Mouse (Mus musculus): ENCODE results near the gene Snrk. TPM values are rescaled to one million over a fixed set of nuclear protein-coding genes. Genes with fewer than 3 reads are reported as not detected.

Gene Snrk
- polyA plus RNA-seq, 1 experiment = 20.3 TPM

- H3K27me3 ChIP-seq (ENCODE audit: control insufficient read depth, insufficient read depth, low read length, poor library complexity, severe bottlenecking) = no peaks in the 10 kb centered on the region
- H3K4me3 ChIP-seq (ENCODE audit: low read depth, low read length) = no peak overlapping the region
- no peak overlapping the region for H3K27ac ChIP-seq (ENCODE audit: insufficient read depth, low read length)
- TF ChIP-seq CTCF (IDR thresholded peaks at IDR 0.05; ENCODE audit: low read depth, low read length) (no peak), POLR2A (IDR thresholded peaks at IDR 0.05; ENCODE audit: insufficient read depth, low read length) (no peak), EP300 (IDR thresholded peaks at IDR 0.05; ENCODE audit: insufficient read depth, low read depth, low read length) (no peak)
- H3K9me3 ChIP-seq (replicated peaks; ENCODE audit: control insufficient read depth, insufficient read depth, low read length, poor library complexity, severe bottlenecking) = no peaks in the 10 kb centered on the region
- no peaks in the 10 kb centered on the region for H3K4me1 ChIP-seq (ENCODE audit: control insufficient read depth, insufficient read depth, low read length)
- H3K9ac ChIP-seq (ENCODE audit: low read depth, poor library complexity, severe bottlenecking) = no peak overlapping the region
- no peaks in the 10 kb centered on the region for H3K36me3 ChIP-seq (ENCODE audit: control insufficient read depth, insufficient read depth, low read length, poor library complexity, severe bottlenecking)
Measured at GRCm38 (mm10) chr9:122139236-122139635, 22.2 kb downstream of the Snrk start.

GRCm38 (mm10) chr9:122143219-122143618, 26.2 kb downstream of the Snrk start:
- Histone ChIP-seq H3K4me3 (ENCODE audit: low read depth, low read length) (no peak overlapping the region), H3K9ac (ENCODE audit: low read depth, poor library complexity, severe bottlenecking) (no peak overlapping the region), H3K36me3 (ENCODE audit: control insufficient read depth, insufficient read depth, low read length, poor library complexity, severe bottlenecking) (no peaks in the 10 kb centered on the region), H3K4me1 (ENCODE audit: control insufficient read depth, insufficient read depth, low read length) (no peaks in the 10 kb centered on the region), H3K27me3 (ENCODE audit: control insufficient read depth, insufficient read depth, low read length, poor library complexity, severe bottlenecking) (no peaks in the 10 kb centered on the region), H3K9me3 (replicated peaks; ENCODE audit: control insufficient read depth, insufficient read depth, low read length, poor library complexity, severe bottlenecking) (no peaks in the 10 kb centered on the region), H3K27ac (ENCODE audit: insufficient read depth, low read length) (no peak overlapping the region)
- TF ChIP-seq EP300 (IDR thresholded peaks at IDR 0.05; ENCODE audit: insufficient read depth, low read depth, low read length) = no peak
- TF ChIP-seq POLR2A (IDR thresholded peaks at IDR 0.05; ENCODE audit: insufficient read depth, low read length) = no peak
- TF ChIP-seq CTCF (IDR thresholded peaks at IDR 0.05; ENCODE audit: low read depth, low read length) = no peak

- Histone ChIP-seq H3K9me3 (replicated peaks; ENCODE audit: control insufficient read depth, insufficient read depth, low read length, poor library complexity, severe bottlenecking) (no peaks in the 10 kb centered on the region), H3K27ac (ENCODE audit: insufficient read depth, low read length) (no peak overlapping the region), H3K36me3 (ENCODE audit: control insufficient read depth, insufficient read depth, low read length, poor library complexity, severe bottlenecking) (no peaks in the 10 kb centered on the region), H3K27me3 (ENCODE audit: control insufficient read depth, insufficient read depth, low read length, poor library complexity, severe bottlenecking) (no peaks in the 10 kb centered on the region), H3K9ac (ENCODE audit: low read depth, poor library complexity, severe bottlenecking) (no peak overlapping the region), H3K4me1 (ENCODE audit: control insufficient read depth, insufficient read depth, low read length) (no peaks in the 10 kb centered on the region), H3K4me3 (ENCODE audit: low read depth, low read length) (no peak overlapping the region)
- TF ChIP-seq CTCF (IDR thresholded peaks at IDR 0.05; ENCODE audit: low read depth, low read length) = no peak
- no peak for TF ChIP-seq POLR2A (IDR thresholded peaks at IDR 0.05; ENCODE audit: insufficient read depth, low read length)
- no peak for TF ChIP-seq EP300 (IDR thresholded peaks at IDR 0.05; ENCODE audit: insufficient read depth, low read depth, low read length)
Measured at GRCm38 (mm10) chr9:122144776-122145175, 27.7 kb downstream of the Snrk start.

- Histone ChIP-seq H3K9ac (ENCODE audit: low read depth, poor library complexity, severe bottlenecking) (no peak overlapping the region), H3K27me3 (ENCODE audit: control insufficient read depth, insufficient read depth, low read length, poor library complexity, severe bottlenecking) (no peaks in the 10 kb centered on the region), H3K4me3 (ENCODE audit: low read depth, low read length) (no peak overlapping the region), H3K4me1 (ENCODE audit: control insufficient read depth, insufficient read depth, low read length) (no peaks in the 10 kb centered on the region), H3K9me3 (replicated peaks; ENCODE audit: control insufficient read depth, insufficient read depth, low read length, poor library complexity, severe bottlenecking) (no peaks in the 10 kb centered on the region), H3K27ac (ENCODE audit: insufficient read depth, low read length) (no peak overlapping the region), H3K36me3 (ENCODE audit: control insufficient read depth, insufficient read depth, low read length, poor library complexity, severe bottlenecking) (no peaks in the 10 kb centered on the region)
- TF ChIP-seq EP300 (IDR thresholded peaks at IDR 0.05; ENCODE audit: insufficient read depth, low read depth, low read length) (no peak), CTCF (IDR thresholded peaks at IDR 0.05; ENCODE audit: low read depth, low read length) (no peak), POLR2A (IDR thresholded peaks at IDR 0.05; ENCODE audit: insufficient read depth, low read length) (no peak)
Measured at GRCm38 (mm10) chr9:122145677-122146076, 28.6 kb downstream of the Snrk start.

GRCm38 (mm10) chr9:122146124-122146870, 29.2 kb downstream of the Snrk start:
- no peak overlapping the region for H3K27ac ChIP-seq (ENCODE audit: insufficient read depth, low read length)
- H3K4me3 ChIP-seq (ENCODE audit: low read depth, low read length) = no peak overlapping the region
- TF ChIP-seq EP300 (IDR thresholded peaks at IDR 0.05; ENCODE audit: insufficient read depth, low read depth, low read length) = no peak
- no peaks in the 10 kb centered on the region for H3K9me3 ChIP-seq (replicated peaks; ENCODE audit: control insufficient read depth, insufficient read depth, low read length, poor library complexity, severe bottlenecking)
- no peaks in the 10 kb centered on the region for H3K27me3 ChIP-seq (ENCODE audit: control insufficient read depth, insufficient read depth, low read length, poor library complexity, severe bottlenecking)
- no peaks in the 10 kb centered on the region for H3K36me3 ChIP-seq (ENCODE audit: control insufficient read depth, insufficient read depth, low read length, poor library complexity, severe bottlenecking)
- no peak overlapping the region for H3K9ac ChIP-seq (ENCODE audit: low read depth, poor library complexity, severe bottlenecking)
- no peaks in the 10 kb centered on the region for H3K4me1 ChIP-seq (ENCODE audit: control insufficient read depth, insufficient read depth, low read length)

GRCm38 (mm10) chr9:122148356-122148755, 31.3 kb downstream of the Snrk start:
- H3K4me3 ChIP-seq (ENCODE audit: low read depth, low read length) = no peak overlapping the region
- no peak for TF ChIP-seq EP300 (IDR thresholded peaks at IDR 0.05; ENCODE audit: insufficient read depth, low read depth, low read length)
- no peak for TF ChIP-seq POLR2A (IDR thresholded peaks at IDR 0.05; ENCODE audit: insufficient read depth, low read length)
- no peak for TF ChIP-seq CTCF (IDR thresholded peaks at IDR 0.05; ENCODE audit: low read depth, low read length)
- H3K27ac ChIP-seq (ENCODE audit: insufficient read depth, low read length) = no peak overlapping the region
- H3K9me3 ChIP-seq (replicated peaks; ENCODE audit: control insufficient read depth, insufficient read depth, low read length, poor library complexity, severe bottlenecking) = no peaks in the 10 kb centered on the region
- H3K27me3 ChIP-seq (ENCODE audit: control insufficient read depth, insufficient read depth, low read length, poor library complexity, severe bottlenecking) = no peaks in the 10 kb centered on the region
- H3K36me3 ChIP-seq (ENCODE audit: control insufficient read depth, insufficient read depth, low read length, poor library complexity, severe bottlenecking) = no peaks in the 10 kb centered on the region
- no peak overlapping the region for H3K9ac ChIP-seq (ENCODE audit: low read depth, poor library complexity, severe bottlenecking)
- no peaks in the 10 kb centered on the region for H3K4me1 ChIP-seq (ENCODE audit: control insufficient read depth, insufficient read depth, low read length)

Data from ES-Bruce4 (cell line).